Mouse (Mus musculus) spleen, adult 12 weeks (tissue): ENCODE data around the gene Bves.
"Not testable (repeated sequence)": the region's sequence is repeated elsewhere in the genome, so short reads cannot be mapped to it uniquely, and the experiment has no call there.

Source experiments
- DNase-seq: peaks from one replicate; pipeline ENCODE4 v3.0.0; 2022; ENCODE audit warnings: low spot score

The Bves gene

GRCm38 (mm10) chr10:45335434-45336422 lies at the start of gene Bves:
TSS of gene Bves (plus strand) at chr10:45335772.
- no peak for DNase-seq

DNA sequence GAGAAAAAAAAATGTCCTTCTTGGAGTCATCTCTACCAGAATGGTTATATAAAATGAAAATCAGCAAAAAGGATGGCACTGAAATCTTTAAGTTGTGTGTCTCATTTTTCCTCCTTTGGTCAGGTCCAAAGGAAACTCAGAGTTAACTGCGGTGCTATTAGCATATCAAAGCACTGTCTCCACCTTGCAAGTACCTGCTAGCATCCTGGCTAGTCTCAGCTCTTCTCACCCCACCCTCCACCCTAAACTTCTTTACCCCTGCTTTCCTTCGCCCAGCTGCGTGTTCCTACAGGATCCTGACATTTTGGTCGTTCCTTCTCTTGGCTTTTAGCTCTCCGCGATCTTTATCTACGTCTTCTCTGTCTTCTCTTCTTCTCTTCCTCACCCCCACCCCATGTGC lies 47.2 kb upstream of the Bves start:
- no peak for DNase-seq

GRCm38 (mm10) chr10:45289218-45290105 lies 46.1 kb upstream of the Bves start:
- no peak for DNase-seq

- no peak for DNase-seq
Measured at GRCm38 (mm10) chr10:45290618-45291017, 45.0 kb upstream of the Bves start.

DNA sequence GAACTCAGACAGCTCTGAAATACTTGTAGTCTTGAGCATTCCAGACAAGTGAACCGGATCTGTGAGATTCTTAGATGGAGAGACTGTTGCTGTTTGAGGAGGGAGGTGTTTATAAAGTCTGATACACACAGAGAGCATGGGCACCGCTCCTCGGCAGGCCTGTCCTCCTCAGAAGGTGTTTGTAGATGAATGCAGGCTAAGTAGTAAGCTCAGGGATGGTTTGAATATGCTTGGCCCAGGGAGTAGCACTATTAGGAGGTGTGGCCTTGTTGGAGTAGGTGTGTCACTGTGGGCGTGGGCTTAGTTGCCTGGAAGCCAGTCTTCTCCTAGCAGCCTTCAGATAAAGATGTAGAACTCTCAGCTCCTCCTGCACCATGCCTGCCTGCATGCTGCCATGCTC lies 43.4 kb upstream of the Bves start:
- DNase-seq = not testable (repeated sequence)

GRCm38 (mm10) chr10:45295093-45295492 lies 40.5 kb upstream of the Bves start:
- DNase-seq = no peak

- no peak for DNase-seq
Measured at GRCm38 (mm10) chr10:45298503-45298902, 37.1 kb upstream of the Bves start.

DNA sequence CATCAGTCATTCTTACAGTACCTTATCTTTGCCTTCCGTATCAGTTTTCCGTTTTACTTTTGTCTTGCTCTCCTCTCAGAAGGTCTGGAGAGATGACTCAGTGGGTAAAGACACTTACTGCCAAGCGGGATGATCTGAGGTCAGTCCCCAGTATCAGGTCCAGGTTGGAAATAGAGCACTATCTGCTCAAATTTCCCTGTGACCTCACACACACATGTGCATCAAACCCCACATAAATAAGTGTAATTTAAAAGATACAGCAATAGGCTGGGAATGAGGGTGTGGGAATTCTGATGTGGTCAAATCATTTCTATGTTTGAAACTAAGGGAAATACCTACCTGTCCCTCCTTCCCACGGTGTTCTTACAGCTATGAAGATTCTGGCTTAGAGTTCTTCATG lies 36.1 kb upstream of the Bves start:
- no peak for DNase-seq

DNA sequence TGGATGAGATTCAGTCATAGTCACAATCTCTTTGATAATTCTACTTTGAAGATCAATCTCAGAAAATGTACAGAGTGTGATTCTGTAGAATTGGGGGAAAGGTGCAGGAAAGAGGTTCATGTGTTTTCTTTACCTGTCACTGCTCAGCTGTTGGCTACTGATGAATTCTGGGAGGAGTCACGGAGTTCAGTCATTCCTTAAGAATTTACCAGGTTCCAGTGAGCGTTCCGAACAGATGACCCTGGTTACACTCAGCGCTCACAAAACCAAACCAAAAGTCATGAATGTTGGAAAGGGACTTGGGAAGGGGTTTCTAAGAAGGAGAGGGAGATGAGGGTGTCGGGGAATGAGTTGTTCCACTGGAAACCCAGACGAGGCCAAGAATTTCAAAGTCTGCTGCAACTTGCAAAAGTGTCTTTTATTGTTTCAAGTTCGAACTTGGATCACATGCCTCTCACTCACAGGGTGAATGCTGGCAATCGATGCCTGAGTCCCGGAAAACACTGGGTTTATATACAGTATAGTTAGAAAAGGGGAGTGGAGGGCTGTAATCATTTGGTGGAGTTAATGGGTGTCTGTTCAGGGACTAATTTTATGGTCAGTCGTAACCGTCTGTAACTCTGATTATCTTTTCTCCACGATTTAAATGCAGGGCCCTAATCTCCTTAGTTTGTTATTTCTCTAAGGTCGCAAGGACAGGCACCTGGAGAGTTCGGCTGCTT lies 32.1 kb upstream of the Bves start:
- no peak for DNase-seq

GRCm38 (mm10) chr10:45305173-45305572 lies 30.4 kb upstream of the Bves start:
- no peak for DNase-seq

DNA sequence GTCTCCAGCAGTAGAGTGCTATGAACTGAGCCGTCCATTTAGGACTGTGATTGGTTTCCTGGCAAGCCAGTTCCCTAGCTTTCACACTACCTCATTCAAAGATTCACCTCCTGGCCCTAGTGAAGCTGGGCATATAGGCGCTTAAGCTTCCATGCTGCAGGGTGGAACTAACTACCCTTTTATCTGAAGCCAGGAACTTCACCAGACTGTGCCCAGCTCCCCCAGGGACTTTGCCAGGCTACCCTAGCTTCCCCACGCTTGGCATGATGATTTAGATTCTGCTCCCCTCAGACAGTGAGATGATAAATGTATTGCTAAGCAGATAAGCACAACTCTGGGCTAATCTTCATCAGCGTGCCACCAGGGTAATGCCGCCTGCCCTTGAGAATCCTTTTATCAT lies 24.4 kb upstream of the Bves start:
- DNase-seq = no peak

DNA sequence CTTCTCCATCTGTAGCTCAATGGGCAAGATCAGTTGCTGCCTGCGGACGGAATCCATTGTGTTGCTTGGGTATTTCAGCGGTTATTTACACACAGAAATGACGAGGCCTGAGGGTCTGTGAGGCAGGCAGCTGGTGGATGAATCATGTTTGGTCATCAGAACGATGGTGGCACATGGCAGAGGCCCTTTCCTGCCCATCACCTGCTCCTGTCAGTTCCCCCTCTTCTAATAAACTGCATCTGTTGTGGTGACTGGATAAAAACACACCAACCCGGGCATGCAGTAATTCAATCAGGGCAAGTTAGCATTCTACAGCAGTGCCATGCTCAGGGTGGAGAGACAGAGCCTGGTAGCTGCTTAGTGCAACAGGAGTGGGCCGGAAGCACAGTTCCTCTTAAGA lies 23.9 kb upstream of the Bves start:
- DNase-seq = no peak

- no peak for DNase-seq
Measured at GRCm38 (mm10) chr10:45314865-45315264, 20.7 kb upstream of the Bves start.

GRCm38 (mm10) chr10:45318922-45319321 lies 16.6 kb upstream of the Bves start:
- no peak for DNase-seq

GRCm38 (mm10) chr10:45320296-45320695 lies 15.3 kb upstream of the Bves start:
- DNase-seq = no peak

- no peak for DNase-seq
Measured at GRCm38 (mm10) chr10:45324159-45324558, 11.4 kb upstream of the Bves start.

- DNase-seq = no peak
Measured at GRCm38 (mm10) chr10:45328196-45329000, 7.2 kb upstream of the Bves start.

DNA sequence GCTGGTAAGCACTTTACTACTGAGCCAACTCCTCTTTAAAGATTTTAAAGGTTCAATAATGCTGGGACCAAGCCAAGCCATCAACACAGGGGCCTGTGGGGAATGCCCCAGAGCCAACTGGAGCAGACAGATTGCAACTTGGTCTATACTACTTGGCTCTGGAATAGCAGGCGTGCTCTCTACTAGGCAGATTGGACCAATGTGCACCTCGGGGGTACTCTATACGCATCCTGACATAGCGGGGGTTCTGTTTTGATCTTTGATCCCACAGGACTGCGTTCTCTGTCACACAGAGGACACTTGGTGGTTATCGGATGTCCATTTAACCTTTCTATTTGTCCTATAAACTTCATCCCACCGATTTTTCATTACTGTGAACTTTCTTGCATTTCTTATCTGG lies 647 bp upstream of the Bves start:
- DNase-seq = no peak

- DNase-seq = no peak
Measured at GRCm38 (mm10) chr10:45339106-45339505, 3.5 kb downstream of the Bves start.

- no peak for DNase-seq
Measured at GRCm38 (mm10) chr10:45344381-45344780, 8.8 kb downstream of the Bves start.

DNA sequence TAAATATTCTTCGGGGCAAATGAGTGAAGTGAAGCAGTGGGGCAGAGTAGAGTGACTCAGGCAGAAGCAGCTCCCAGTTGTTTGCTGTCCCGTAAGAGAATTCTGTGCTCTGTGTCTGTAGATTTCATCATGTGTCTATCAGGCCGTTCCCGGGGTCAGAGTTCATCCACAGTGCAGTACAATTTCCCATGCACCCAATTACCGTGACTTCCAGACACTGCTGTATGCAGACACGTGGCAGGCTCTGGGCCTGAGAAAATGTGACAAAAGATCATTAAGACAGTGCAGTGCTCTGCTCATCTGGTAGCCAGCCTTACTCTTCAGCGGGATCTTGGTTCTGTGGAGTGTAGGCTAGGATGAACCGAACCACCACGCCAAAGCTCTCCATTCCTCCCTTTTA lies 9.6 kb downstream of the Bves start:
- no peak for DNase-seq
